Mouse (Mus musculus): Measurements from ENCODE around the gene Rps18. TPM values are rescaled to one million over a fixed set of nuclear protein-coding genes. Genes with fewer than 3 reads are reported as not detected.
"Not testable (repeated sequence)": the region's sequence is repeated elsewhere in the genome, so short reads cannot be mapped to it uniquely, and the experiment has no call there.

The Rps18 gene
- polyA plus RNA-seq (2012; rRNA removed) = 488 and 518 TPM in 2 replicates

DNA sequence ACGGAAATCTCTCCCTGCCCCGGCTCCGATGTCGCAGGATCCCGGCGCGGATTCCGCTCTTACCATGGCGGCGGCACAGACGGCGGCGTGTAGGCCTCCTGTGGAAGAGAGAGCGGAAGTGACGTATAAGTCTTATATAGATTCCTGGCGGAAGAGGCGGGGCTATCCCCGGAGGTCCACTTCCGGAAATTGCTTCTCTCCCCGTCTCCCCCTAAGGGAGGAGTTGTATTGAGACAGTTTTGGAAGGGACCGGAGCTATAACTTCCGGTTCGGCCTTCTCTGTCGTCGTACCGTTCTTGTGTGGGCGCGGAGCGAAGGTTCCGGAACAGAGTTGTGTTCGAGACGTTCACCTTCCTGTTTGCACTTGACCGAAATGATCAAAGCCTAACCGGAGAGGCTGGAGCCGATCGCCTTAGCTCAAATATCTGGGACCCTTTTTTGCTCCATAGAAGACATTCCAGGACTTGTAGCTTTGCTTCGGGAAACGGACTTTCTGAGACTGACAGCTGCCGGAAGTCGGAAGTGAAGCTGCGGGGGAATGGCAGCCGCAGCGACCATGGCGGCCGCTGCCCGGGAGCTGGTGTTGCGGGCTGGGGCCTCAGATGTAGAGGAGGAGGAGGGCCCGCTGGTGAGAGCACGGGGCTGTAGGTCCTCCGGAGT is at the start of gene Rps18, which contains the start of gene Vps52:
Gene Rps18 (minus strand): TSS at position 447 of the 660 bp plus-strand sequence.
Gene Vps52 (plus strand): TSS at position 258 of the 660 bp plus-strand sequence.
- DNase-seq (ENCODE audit: extremely low spot score in 1 of 2, low spot score in 1 of 2) = peak; percentile 94 to 99

DNA sequence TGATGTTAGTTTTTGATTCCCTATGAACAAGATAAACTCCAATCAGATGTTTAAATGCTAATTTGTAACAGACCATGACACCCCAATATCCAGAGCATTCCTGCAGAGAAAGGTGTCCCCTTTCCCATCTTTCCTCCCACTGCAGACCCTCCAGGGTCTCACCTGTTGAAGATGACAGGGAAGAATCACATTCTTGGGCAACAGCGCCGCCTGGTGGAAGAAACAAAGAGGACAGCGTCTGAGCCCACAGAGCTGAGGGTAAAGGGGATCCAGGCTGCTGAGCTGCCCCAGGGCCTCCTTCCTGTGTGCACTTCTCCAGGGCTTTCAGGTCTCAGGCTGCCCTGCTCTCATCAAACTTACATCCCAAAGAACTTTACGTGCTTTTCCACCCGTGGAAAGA is 47.6 kb upstream of the Rps18 start:
- DNase-seq (ENCODE audit: extremely low spot score in 1 of 2, low spot score in 1 of 2) = peak in 1 of 2 experiments; percentile 52

DNA sequence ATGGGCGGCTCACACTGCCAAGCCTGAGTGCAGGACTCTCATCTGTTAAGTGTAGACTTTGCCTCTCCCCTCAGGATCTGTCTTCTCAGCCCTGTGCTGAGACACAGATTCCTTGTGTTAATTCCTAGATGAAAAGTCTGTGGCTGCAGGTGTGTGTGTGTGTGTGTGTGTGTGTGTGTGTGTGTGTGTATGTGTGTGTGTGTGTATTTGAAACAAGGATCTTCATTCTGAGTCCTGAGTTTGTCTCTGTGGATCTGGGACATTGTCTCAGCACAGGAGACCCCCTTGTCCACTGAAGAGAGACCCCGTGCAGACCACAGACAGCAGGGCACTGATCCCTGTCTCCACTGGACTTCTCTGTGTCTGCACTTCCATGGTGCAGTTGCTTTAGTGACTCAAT is 45.0 kb upstream of the Rps18 start:
- not testable (repeated sequence) for DNase-seq (ENCODE audit: extremely low spot score in 1 of 2, low spot score in 1 of 2)

DNA sequence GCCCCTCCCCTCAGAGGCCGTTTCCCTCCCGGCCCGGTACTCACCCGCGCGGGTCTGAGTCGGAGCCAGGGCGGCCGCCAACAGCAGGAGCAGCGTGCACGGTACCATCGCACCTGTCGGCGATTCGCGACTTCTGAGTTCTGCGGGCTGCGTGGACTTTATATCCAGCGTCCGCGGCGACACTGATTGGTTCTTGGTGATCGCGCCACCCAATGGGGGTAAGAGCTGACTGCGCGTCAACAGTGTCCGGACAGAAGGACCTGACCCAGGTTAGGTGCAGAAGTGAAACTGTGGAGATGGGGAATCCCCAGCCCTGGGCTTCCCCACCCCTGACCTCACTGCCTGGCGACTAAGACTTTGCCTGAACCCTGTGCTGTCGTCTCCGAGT is 44.3 kb upstream of the Rps18 start, which contains the start of gene H2-K1:
Gene H2-K1 (minus strand): TSS at position 198 of the 388 bp plus-strand sequence.
- DNase-seq (ENCODE audit: extremely low spot score in 1 of 2, low spot score in 1 of 2) = peak; percentile 56 to 73

DNA sequence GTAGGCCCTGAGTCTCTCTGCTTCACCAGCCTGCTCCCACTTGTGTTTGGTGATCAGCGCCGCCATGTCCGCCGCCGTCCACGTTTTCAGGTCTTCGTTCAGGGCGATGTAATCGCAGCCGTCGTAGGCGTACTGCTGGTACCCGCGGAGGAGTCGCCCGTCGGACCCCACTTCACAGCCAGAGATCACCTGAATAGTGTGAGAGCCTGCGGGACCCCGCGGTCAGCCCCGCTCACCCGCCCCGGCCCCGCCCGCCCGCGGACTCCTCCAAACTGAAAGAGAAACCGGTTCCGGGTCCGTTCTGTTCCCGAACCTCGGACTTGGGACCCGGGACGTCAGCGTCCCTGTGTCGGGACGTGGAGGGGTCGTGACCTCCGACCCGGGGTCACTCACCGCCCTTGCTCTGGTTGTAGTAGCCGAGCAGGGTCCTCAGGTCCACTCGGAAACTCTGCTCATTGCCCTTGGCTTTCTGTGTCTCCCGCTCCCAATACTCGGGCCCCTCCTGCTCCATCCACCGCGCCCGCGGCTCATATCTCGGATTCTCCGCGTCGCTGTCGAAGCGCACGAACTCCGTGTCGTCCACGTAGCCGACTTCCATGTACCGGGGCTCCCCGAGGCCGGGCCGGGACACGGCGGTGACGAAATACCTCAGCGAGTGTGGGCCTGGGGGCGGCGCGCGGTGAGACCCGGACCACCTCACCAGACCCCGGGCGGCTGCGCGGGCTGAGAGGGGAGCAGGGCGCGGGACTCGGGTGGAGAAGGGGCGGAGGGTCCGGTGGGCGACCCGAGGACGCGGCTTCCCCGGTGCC is 43.7 kb upstream of the Rps18 start:
- no peak for DNase-seq (ENCODE audit: extremely low spot score in 1 of 2, low spot score in 1 of 2)

DNA sequence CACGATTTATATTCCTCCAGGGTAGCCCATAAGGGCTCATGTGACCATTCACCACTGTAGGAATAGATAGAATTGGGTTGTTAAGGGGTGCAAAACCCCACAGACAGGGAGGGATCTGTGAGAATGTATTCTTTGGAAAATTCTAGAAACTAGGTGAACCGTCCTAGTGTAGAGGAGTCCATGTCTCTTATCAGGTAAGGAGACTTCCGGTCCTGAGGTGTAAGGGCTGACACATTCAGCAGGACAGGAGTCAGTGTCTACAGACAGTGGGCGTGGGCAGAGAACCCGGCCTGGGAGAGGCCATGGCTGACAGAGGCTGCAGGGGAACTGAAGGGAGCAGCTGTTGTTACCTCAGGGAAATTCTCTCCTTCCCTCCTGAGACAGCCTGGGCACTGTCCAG is 42.9 kb upstream of the Rps18 start:
- DNase-seq (ENCODE audit: extremely low spot score in 1 of 2, low spot score in 1 of 2) = not testable (repeated sequence)

DNA sequence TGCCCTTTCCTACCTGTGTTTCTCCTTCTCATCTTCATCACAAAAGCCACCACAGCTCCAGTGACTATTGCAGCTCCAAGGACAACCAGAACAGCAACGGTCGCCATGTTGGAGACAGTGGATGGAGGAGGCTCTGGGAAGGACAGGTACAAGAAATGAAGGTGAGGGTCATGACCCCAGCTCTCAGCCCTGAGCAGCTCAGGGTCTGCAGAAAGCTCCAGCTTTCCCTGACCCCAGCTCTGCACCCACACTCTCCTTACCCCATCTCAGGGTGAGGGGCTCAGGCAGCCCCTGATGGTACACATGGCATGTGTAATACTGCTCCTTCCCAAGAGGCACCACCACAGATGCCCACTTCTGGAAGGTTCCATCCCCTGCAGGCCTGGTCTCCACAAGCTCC is 41.2 kb upstream of the Rps18 start:
- DNase-seq (ENCODE audit: extremely low spot score in 1 of 2, low spot score in 1 of 2) = not testable (repeated sequence)

DNA sequence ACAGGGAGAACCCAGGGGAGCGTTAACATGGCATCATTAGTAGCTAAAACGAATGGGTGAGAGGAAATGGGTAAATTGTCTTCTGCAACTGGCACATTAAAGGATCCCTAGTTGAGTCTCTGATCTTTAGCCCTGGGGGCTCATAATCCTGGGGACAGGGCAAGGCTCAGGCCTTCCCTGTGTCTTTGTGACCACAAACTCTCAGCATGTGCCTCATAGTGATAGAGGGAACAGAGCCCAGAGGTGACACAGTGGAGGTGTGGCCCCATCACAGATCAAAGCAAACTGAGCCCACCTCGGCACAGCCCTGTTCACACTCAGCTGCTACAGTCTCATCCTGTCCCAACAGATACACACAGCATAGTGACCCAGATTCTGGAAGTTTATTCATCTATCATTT is 39.9 kb upstream of the Rps18 start:
- DNase-seq (ENCODE audit: extremely low spot score in 1 of 2, low spot score in 1 of 2) = no peak

DNA sequence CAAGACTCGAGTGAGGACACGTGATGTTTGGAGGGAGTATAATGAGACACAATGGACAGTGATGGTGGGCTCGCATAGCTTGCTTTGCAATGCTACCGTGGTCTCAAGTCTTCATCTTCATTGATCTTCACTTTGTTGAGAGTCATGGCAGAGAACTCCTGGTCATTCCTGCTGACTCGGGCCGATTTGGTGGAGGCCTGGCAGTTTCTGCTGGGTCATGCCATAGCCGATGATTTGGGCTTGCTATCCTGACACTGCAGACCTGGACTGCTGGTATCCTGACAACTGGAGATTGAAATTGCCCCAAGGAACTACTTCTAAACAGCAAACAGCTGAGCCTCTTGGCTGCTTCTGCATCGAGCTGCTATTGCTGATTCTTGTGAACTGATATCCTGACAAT is 39.2 kb upstream of the Rps18 start:
- DNase-seq (ENCODE audit: extremely low spot score in 1 of 2, low spot score in 1 of 2) = no peak

DNA sequence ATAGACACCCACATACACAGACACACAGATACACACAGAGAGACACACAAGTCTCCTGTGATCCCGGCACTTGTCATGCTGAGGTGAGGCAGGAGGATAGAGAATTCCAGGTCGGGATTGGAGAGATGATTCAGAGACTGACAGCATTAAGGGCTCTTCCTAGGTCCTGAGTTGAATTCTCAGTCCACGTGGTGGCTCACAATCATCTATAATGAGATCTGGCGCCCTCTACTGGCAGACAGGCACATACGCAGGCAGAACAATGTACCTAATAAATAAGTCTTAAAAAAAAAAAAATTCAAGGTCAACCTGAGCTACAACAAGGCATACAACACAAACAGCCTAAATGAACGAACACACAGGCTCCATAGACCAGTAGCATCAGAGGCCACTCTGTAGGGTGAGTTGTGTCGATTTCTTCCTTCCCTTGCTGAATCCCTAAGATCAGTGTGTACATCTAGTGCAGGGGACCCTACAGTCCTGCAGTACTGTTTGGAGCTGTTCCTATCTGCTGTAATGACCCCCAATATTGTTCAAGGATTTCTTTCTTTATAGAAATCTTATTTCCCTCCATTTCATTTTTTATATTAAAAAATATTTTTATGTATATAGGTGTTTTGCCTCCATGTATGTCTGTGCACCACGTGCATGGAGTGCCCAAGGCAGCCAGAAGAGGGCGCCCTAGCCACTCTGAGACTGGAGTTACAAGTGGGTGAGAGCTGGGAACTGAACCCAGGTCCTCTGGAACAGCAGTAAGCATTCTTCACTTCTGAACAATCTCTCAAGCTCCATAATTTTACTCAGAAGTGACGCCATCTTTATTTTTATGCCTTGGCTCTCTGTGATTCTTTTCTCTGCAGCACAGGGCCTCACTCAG is 36.2 kb upstream of the Rps18 start:
- DNase-seq (ENCODE audit: extremely low spot score in 1 of 2, low spot score in 1 of 2) = peak in 1 of 2 experiments; percentile 73

DNA sequence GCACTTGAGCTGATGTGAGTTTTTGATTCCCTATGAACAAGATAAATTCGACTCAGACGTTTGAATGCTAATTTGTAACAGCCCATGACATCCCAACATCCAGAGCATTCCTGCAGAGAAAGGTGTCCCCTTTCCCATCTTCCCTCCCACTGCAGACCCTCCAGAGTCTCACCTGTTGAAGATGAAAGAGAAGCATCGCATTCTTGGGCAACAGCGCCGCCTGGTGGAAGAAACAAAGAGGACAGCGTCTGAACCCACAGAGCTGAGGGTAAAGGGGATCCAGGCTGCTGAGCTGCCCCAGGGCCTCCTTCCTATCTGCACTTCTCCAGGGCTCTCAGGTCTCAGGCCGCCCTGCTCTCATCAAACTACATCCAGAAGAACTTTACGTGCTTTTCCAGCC is 26.3 kb upstream of the Rps18 start:
- DNase-seq (ENCODE audit: extremely low spot score in 1 of 2, low spot score in 1 of 2) = peak in 1 of 2 experiments; percentile 68

DNA sequence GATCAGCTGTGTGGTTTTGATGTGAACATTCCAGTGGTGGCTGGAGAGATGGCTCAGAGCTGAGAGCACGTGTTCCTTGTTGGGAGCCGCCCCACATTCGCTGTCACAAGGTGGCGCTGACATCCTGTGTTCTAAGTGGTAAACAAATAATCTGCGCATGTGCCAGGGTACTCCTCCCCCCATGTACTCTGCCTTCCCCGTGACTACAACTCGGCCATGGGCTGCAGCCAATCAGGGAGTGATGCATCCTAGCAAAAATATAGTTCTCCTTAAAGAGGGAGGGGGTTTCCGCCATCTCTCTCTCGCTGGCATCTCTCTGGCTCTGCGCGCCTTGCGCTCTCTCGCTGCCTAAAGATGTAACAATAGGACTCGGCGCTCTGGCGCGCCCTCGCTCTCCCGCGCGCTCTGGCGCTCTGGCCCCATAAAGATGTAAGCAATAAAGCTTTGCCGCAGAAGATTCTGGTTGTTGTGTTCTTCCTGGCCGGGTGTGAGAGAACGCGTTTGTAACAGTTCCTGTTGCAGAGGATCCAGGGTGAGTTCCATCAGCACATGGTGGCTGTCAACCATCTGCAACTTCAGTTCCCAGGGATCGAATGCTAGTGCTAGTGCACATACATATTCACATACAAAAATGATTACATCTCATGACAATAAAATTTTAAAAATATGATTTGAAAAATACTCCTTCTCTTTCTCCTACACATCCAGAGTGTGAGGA is 25.6 kb upstream of the Rps18 start:
- peak; percentile 91 for DNase-seq (ENCODE audit: extremely low spot score in 1 of 2, low spot score in 1 of 2)

DNA sequence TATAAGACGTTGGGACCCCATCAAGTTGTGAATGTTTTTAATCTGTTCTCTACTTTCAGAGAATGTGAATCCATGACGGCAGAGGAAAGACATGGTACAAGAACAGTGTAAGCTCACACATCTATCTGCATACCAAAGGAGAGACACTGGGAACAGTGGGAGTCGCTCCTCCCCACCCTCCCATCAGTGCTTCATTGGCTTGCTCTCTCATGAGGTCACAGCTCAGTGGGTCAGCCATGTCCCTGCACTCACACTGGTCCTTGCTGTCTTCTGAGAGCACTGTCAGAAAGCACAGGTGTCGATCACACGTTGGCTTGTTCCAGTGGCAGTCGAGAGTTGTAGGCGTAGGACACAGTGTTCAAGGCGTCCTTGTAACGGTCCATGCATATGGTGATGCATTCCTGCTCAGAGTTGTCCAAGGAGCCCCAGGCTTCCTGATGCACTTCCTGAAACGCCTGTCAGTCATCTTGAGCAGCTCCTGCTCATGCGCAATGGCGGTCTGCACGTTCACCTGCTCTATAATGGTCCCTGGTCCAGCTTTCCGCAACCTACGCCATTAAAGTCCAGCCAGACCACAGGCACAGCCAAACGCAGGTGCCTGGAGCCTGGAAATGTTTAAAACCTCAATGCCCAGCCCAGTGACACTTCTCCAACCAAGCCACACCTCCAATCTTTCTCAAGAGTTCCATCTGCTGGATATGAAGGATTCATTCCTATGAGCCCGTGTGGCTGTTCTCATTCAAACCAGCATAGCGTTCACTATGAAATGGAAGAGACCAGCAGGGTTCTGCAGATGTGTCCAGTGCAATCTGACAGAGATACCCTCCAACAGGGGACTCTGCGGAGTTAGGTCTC is 24.6 kb upstream of the Rps18 start:
- no peak for DNase-seq (ENCODE audit: extremely low spot score in 1 of 2, low spot score in 1 of 2)

DNA sequence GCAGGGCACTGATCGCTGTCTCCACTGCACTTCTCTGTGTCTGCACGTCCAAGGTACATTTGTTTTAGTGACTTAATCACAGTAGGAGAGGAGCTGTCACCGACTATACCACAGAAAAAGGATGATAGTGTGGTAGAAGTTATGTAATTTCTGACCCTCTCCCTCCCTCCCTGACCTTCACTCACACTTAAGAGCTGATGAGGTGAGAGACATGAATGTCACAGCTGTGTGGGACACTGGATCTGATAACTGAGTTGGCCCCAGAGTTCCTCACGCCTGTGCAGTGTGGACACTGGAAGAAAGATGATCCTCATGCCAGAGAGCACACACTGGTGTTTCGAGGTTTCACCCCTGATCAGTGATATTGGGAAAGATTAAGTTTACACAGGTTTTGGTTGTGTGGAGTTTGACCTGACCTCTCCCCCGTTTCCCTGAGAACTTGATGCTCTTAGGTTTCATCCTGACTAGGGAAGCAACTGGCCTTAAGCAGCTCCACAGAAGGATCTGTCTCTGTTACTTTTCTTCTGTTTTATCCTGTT is 23.8 kb upstream of the Rps18 start:
- DNase-seq (ENCODE audit: extremely low spot score in 1 of 2, low spot score in 1 of 2) = no peak

DNA sequence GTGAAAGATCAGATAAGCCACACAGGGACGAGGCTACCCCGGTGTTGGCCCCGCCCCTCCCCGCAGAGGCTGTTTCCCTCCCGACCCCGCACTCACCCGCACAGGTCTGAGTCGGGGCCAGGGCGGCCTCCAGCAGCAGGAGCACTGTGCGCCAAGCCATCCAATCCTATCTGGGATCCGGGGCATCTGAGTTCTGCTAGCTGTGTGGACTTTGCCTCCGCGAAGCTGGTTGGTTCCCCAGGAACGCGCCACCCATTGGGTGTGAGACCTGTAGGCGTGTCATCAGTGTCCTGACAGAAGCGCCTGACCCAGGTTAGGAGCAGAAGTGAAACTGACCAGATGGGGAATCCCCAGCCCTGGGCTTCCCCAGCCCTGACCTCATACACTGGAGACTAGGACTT is 22.8 kb upstream of the Rps18 start:
- no peak for DNase-seq (ENCODE audit: extremely low spot score in 1 of 2, low spot score in 1 of 2)

DNA sequence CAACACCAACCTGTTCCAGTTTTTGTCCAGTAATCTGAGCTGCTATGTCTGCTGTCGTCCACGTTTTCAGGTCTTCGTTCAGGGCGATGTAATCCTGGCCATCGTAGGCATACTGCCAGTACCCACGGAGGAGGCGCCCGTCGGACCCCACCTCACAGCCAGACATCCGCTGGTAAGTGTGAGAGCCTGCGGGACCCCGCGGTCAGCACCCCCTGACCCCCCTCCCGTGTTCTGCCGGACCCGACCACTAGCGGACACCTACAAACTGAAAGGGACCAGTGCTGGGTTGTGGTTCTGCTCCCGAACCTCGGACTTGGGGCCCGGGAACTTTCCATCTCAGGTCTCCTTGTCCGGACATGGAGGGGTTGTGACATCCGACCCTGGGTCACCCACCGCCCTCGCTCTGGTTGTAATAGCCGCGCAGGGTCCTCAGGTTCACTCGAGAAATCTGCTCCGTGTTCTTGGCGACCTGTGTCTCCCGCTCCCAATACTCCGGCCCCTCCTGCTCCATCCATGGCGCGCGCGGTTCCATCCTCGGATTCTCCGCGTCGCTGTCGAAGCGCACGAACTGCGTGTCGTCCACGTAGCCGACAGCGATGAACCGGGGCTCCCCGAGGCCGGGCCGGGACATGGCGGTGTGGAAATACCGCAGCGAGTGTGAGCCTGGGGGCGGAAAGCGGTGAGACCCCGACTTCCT is 22.2 kb upstream of the Rps18 start:
- DNase-seq (ENCODE audit: extremely low spot score in 1 of 2, low spot score in 1 of 2) = no peak

DNA sequence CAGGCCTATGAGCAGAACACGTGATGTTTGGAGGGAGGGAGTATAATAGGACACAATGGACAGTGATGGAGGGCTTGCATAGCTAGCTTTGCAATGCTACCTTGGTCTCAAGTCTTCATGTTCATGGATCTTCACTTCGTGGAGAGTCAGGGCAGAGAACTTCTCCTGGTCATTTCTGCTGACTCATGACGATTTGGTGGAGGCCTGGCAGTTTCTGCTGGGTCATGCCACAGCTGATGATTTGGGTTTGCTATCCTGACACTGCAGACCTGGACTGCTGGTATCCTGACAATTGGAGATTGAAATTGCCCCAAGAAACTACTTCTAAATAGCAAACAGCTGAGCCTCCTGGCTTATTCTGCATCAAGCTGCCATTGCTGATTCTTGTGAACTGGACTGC is 17.8 kb upstream of the Rps18 start:
- DNase-seq (ENCODE audit: extremely low spot score in 1 of 2, low spot score in 1 of 2) = no peak

DNA sequence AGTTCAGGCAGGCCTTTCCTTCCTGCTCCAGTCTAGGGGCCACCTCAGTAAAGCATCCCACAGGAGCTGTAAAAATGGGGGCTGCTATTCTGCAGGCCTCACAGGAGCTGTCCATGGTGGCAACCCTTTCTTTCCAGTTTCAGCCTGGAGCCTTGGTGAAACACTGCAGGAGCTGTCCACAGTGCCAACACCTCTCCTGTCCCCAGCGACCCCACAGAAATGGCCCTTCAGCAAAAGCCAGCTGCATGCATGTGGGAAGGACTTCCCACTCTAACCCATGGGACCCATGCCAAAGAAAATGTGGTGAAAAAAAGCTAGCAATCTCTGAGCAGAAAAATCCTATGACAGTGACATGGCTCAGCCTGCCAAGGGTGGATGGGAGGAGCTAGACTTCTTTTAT is 16.9 kb upstream of the Rps18 start:
- DNase-seq (ENCODE audit: extremely low spot score in 1 of 2, low spot score in 1 of 2) = no peak

Measured in frontal cortex, adult 2 months (tissue).